Mouse (Mus musculus) gastrocnemius, postnatal 25 days (tissue): ENCODE data around the gene Vmn2r48. TPM values are rescaled to one million over a fixed set of nuclear protein-coding genes. Genes with fewer than 3 reads are reported as not detected.
"Not testable (repeated sequence)": the region's sequence is repeated elsewhere in the genome, so short reads cannot be mapped to it uniquely, and the experiment has no call there.

Experiments used
- DNase-seq: peaks from one replicate; pipeline ENCODE4 v3.0.0; 2022
- long read RNA-seq, 2 experiments: library from polyadenylated mRNA; stranded (forward); transcript quantifications; one replicate each; pipeline ENCODE4 v2.0.0; 2021
- total RNA-seq, 2 experiments: library from RNA; stranded (reverse); gene quantifications; 1 replicate in 1 of 2; 2 replicates in 1 of 2; pipeline ENCODE4 v1.2.3; 2021

Gene Vmn2r48
- total RNA-seq, result not detected
- long read RNA-seq, experiment 1, result 0 reads
- long read RNA-seq, experiment 2, result 0 reads

GRCm38 (mm10) chr7:9953485-9953884 lies at the start of gene Vmn2r48:
TSS of gene Vmn2r48 (minus strand) at chr7:9953585.
- not testable (repeated sequence) for DNase-seq

- DNase-seq, result not testable (repeated sequence)
These were observed 38.8 kb upstream of the Vmn2r48 start, which contains the start of gene Vmn2r49 for GRCm38 (mm10) chr7:9992157-9992556. TSS of gene Vmn2r49 (minus strand) at chr7:9992257.

Other genes with a start within 250 kb of the Vmn2r48 start
- gene Vmn2r46, start 183.0 kb downstream of the Vmn2r48 start, total RNA-seq, result not detected
- gene Vmn2r47, start 112.3 kb downstream of the Vmn2r48 start, total RNA-seq, result not detected
- not detected for gene Vmn2r49, start 38.7 kb upstream of the Vmn2r48 start, total RNA-seq
- gene Vmn2r50, start 99.7 kb upstream of the Vmn2r48 start, total RNA-seq, result not detected
- not detected for gene Vmn2r51, start 152.2 kb upstream of the Vmn2r48 start, total RNA-seq
- not detected for gene Vmn2r52, start 223.0 kb upstream of the Vmn2r48 start, total RNA-seq